Mouse (Mus musculus) MEL (cell line): Measurements from ENCODE around the gene Dlgap1. TPM values are rescaled to one million over a fixed set of nuclear protein-coding genes. Genes with fewer than 3 reads are reported as not detected.
A peak's percentile ranks its signal among the peaks of the same experiment; 100 is the strongest.

Experiments
- DNase-seq: peaks from one replicate; pipeline ENCODE4 v3.0.0; 2011; ENCODE audit warnings: low read depth, low spot score
- H3K27ac ChIP-seq: 2 replicates; pipeline ENCODE4 v1.5.1; 2012; ENCODE audit warnings: low read depth, mild to moderate bottlenecking, control low read depth, low read length, moderate library complexity; ENCODE audit not compliant: control insufficient read depth
- H3K27me3 ChIP-seq, 2 experiments: fragments of 150-350 bp in 1 of 2; sonication (generic) in 1 of 2; 2 replicates each; pipeline ENCODE4 v1.6.1; 2012; ENCODE audit warnings: low read length in 2 of 2, mild to moderate bottlenecking in 2 of 2, improper control_type of control experiment in 1 of 2, moderate library complexity in 1 of 2; ENCODE audit not compliant: insufficient read depth in 2 of 2, control insufficient read depth in 1 of 2
- H3K36me3 ChIP-seq, 2 experiments: 2 replicates each; pipeline ENCODE4 v1.6.1; 2012 to 2014; ENCODE audit warnings: low read length in 2 of 2, improper control_type of control experiment in 1 of 2, inconsistent platforms in 1 of 2, mild to moderate bottlenecking in 1 of 2; ENCODE audit not compliant: insufficient read depth in 2 of 2, control insufficient read depth in 1 of 2
- H3K4me1 ChIP-seq, 2 experiments: fragments of 150-350 bp in 1 of 2; sonication (generic) in 1 of 2; 2 replicates each; pipeline ENCODE4 v1.6.1; 2012; ENCODE audit warnings: low read length in 2 of 2, improper control_type of control experiment in 1 of 2, mild to moderate bottlenecking in 1 of 2; ENCODE audit not compliant: insufficient read depth in 2 of 2, control insufficient read depth in 1 of 2
- H3K4me3 ChIP-seq, 2 experiments: fragments of 150-350 bp in 1 of 2; sonication (generic) in 1 of 2; 2 replicates each; pipeline ENCODE4 v1.5.1; 2012; ENCODE audit warnings: low read depth in 2 of 2, low read length in 2 of 2, mild to moderate bottlenecking in 2 of 2, moderate library complexity in 2 of 2, control low read depth in 1 of 2, improper control_type of control experiment in 1 of 2; ENCODE audit not compliant: control insufficient read depth in 1 of 2, insufficient read depth in 1 of 2
- H3K79me2 ChIP-seq: 2 replicates; pipeline ENCODE4 v1.6.1; 2012; ENCODE audit warnings: mild to moderate bottlenecking, low read length, moderate library complexity; ENCODE audit not compliant: control insufficient read depth, poor library complexity, insufficient read depth
- H3K9ac ChIP-seq: 2 replicates; pipeline ENCODE4 v1.6.1; 2012; ENCODE audit warnings: low read depth, mild to moderate bottlenecking, control low read depth, low read length, moderate library complexity; ENCODE audit not compliant: control insufficient read depth, poor library complexity, severe bottlenecking
- H3K9me3 ChIP-seq: fragments of 150-350 bp; sonication (generic); replicated peaks from 2 replicates; pipeline ENCODE4 v1.6.1; 2012; ENCODE audit warnings: mild to moderate bottlenecking, low read length, improper control_type of control experiment, moderate library complexity; ENCODE audit not compliant: insufficient read depth
- BHLHE40 ChIP-seq: IDR thresholded peaks from 2 replicates; pipeline ENCODE4 v1.6.1; 2012; ENCODE audit warnings: low read depth, mild to moderate bottlenecking, inconsistent platforms, low read length, improper control_type of control experiment, borderline replicate concordance
- CHD1 ChIP-seq: IDR thresholded peaks from 2 replicates; pipeline ENCODE4 v1.6.1; 2012; ENCODE audit warnings: low read depth, mild to moderate bottlenecking, inconsistent platforms, low read length, improper control_type of control experiment
- CHD2 ChIP-seq: IDR thresholded peaks from 2 replicates; pipeline ENCODE4 v1.6.1; 2011; ENCODE audit warnings: low read length, improper control_type of control experiment
- CTCF ChIP-seq, 3 experiments: IDR thresholded peaks in 2 of 3; conservative IDR thresholded peaks in 1 of 3; 2 replicates each; pipeline ENCODE4 v1.5.1; 2011 to 2012; ENCODE audit warnings: low read length in 3 of 3, low read depth in 2 of 3, mild to moderate bottlenecking in 2 of 3, improper control_type of control experiment in 1 of 3, inconsistent platforms in 1 of 3, mixed read lengths in 1 of 3, moderate library complexity in 1 of 3; ENCODE audit not compliant: control insufficient read depth in 1 of 3, insufficient read depth in 1 of 3, poor library complexity in 1 of 3, severe bottlenecking in 1 of 3
- ELF1 ChIP-seq: IDR thresholded peaks from 2 replicates; pipeline ENCODE4 v1.6.1; 2014; ENCODE audit warnings: low read depth, mild to moderate bottlenecking, inconsistent platforms, low read length, improper control_type of control experiment, moderate library complexity
- EP300 ChIP-seq, 2 experiments: IDR thresholded peaks; 2 replicates each; pipeline ENCODE4 v1.6.1; 2011; ENCODE audit warnings: improper control_type of control experiment in 2 of 2, low read length in 2 of 2, low read depth in 1 of 2, mild to moderate bottlenecking in 1 of 2
- GATA1 ChIP-seq: IDR thresholded peaks from 2 replicates; pipeline ENCODE4 v1.6.1; 2011; ENCODE audit warnings: low read depth, low read length, improper control_type of control experiment
- JUND ChIP-seq: IDR thresholded peaks from 2 replicates; pipeline ENCODE4 v1.6.1; 2011; ENCODE audit warnings: low read depth, mild to moderate bottlenecking, improper control_type of control experiment, low read length
- MEF2A ChIP-seq: IDR thresholded peaks from 2 replicates; pipeline ENCODE4 v1.6.1; 2014; ENCODE audit warnings: low read depth, mild to moderate bottlenecking, inconsistent platforms, low read length, improper control_type of control experiment; ENCODE audit not compliant: poor library complexity, insufficient replicate concordance, severe bottlenecking; ENCODE audit errors: extremely low read depth
- MXI1 ChIP-seq: IDR thresholded peaks from 2 replicates; pipeline ENCODE4 v1.6.1; 2011; ENCODE audit warnings: mild to moderate bottlenecking, low read depth, low read length, improper control_type of control experiment
- MYB ChIP-seq: IDR thresholded peaks from 2 replicates; pipeline ENCODE4 v1.6.1; 2011; ENCODE audit warnings: mild to moderate bottlenecking, low read depth, low read length, improper control_type of control experiment
- MYC ChIP-seq: IDR thresholded peaks from 2 replicates; pipeline ENCODE4 v1.6.1; 2011; ENCODE audit warnings: low read depth, mild to moderate bottlenecking, low read length, improper control_type of control experiment, moderate library complexity
- NELFE ChIP-seq: IDR thresholded peaks from 2 replicates; pipeline ENCODE4 v1.6.1; 2011; ENCODE audit warnings: low read depth, low read length, improper control_type of control experiment
- POLR2A ChIP-seq, 2 experiments: IDR thresholded peaks; 2 replicates each; pipeline ENCODE4 v1.6.1; 2011 to 2012; ENCODE audit warnings: low read length in 2 of 2, mild to moderate bottlenecking in 2 of 2, control low read depth in 1 of 2, improper control_type of control experiment in 1 of 2, low read depth in 1 of 2, moderate library complexity in 1 of 2; ENCODE audit not compliant: control insufficient read depth in 1 of 2, insufficient read depth in 1 of 2, poor library complexity in 1 of 2
- POLR2AphosphoS2 ChIP-seq: IDR thresholded peaks from 2 replicates; pipeline ENCODE4 v1.6.1; 2011; ENCODE audit warnings: low read length, improper control_type of control experiment
- SMC3 ChIP-seq: IDR thresholded peaks from 2 replicates; pipeline ENCODE4 v1.6.1; 2011; ENCODE audit warnings: low read depth, low read length, improper control_type of control experiment
- TAL1 ChIP-seq: IDR thresholded peaks from 2 replicates; pipeline ENCODE4 v1.6.1; 2012; ENCODE audit warnings: mild to moderate bottlenecking, inconsistent platforms, low read length, moderate library complexity, mixed read lengths
- TBP ChIP-seq: IDR thresholded peaks from 2 replicates; pipeline ENCODE4 v1.8.0; 2011; ENCODE audit warnings: low read depth, low read length, improper control_type of control experiment
- TCF12 ChIP-seq: IDR thresholded peaks from 2 replicates; pipeline ENCODE4 v1.6.1; 2014; ENCODE audit warnings: low read depth, mild to moderate bottlenecking, inconsistent platforms, low read length, improper control_type of control experiment, moderate library complexity
- USF2 ChIP-seq, 2 experiments: IDR thresholded peaks; 2 replicates each; pipeline ENCODE4 v1.6.1; 2011 to 2012; ENCODE audit warnings: improper control_type of control experiment in 2 of 2, low read length in 2 of 2, borderline replicate concordance in 1 of 2, inconsistent platforms in 1 of 2, low read depth in 1 of 2, mild to moderate bottlenecking in 1 of 2; ENCODE audit not compliant: insufficient read depth in 1 of 2
- ZC3H11A ChIP-seq: IDR thresholded peaks from 2 replicates; pipeline ENCODE4 v1.6.1; 2012; ENCODE audit warnings: low read depth, mild to moderate bottlenecking, inconsistent platforms, low read length, improper control_type of control experiment
- ZKSCAN1 ChIP-seq: IDR thresholded peaks from 2 replicates; pipeline ENCODE4 v1.6.1; 2012; ENCODE audit warnings: low read depth, mild to moderate bottlenecking, inconsistent platforms, low read length, improper control_type of control experiment, moderate library complexity
- ZMIZ1 ChIP-seq: IDR thresholded peaks from 2 replicates; pipeline ENCODE4 v1.6.1; 2012; ENCODE audit warnings: low read depth, mild to moderate bottlenecking, inconsistent platforms, low read length, improper control_type of control experiment, moderate library complexity
- ZNF384 ChIP-seq: IDR thresholded peaks from 2 replicates; pipeline ENCODE4 v1.6.1; 2012; ENCODE audit warnings: low read depth, mild to moderate bottlenecking, inconsistent platforms, low read length, improper control_type of control experiment
- polyA plus RNA-seq, 2 experiments: library from polyadenylated mRNA; stranded (reverse) in 1 of 2; unstranded in 1 of 2; fragments of >175 nt in 1 of 2; fragments of >200 nt in 1 of 2; gene quantifications; 2 replicates each; pipeline versions ENCODE4 v1.2.1 to v1.2.4; 2012; ENCODE audit warnings: low replicate concordance in 2 of 2, low read depth in 1 of 2; ENCODE audit not compliant: insufficient read length in 2 of 2, insufficient read depth in 1 of 2, missing spikeins in 1 of 2
- total RNA-seq: library from RNA; depleted of rRNA; stranded (reverse); fragments of 300-350 nt; gene quantifications from 2 replicates; pipeline ENCODE4 v1.2.3, GENCODE M21; 2012

Gene Dlgap1
- total and polyA plus RNA-seq, 3 experiments, result 0.06 TPM; not detected in 2

DNA sequence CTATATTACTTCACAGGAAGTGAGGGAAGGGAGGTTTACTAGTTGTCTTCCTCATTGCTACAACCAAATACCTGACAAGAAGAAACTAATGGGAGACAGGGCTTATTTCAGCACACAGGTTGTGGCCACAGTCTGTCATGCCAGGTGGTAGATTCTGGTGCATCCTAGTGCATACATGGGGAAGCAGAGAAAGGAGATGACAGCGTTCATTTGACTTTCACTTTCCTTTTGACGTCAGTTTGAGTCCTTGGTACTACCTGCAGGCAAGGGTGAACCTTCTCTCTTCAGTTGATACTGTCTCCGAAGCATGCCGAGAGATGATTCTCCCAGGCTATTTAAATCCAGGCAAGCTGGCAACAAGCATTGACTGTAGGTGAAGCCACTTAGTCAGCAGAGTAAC is 516.8 kb downstream of the Dlgap1 start:
- no peak for TF ChIP-seq SMC3
- TF ChIP-seq CTCF (IDR thresholded peaks at IDR 0.05 in 2 of 3, conservative IDR thresholded peaks at IDR 0.05 in 1 of 3; ENCODE audit: control insufficient read depth in 1 of 3, insufficient read depth in 1 of 3, low read depth in 2 of 3, low read length in 3 of 3, poor library complexity in 1 of 3, severe bottlenecking in 1 of 3), result no peak
- TF ChIP-seq JUND, result no peak
- no peak for TF ChIP-seq MXI1
- TF ChIP-seq TBP, result no peak
- TF ChIP-seq ZNF384, result no peak
- no peak for TF ChIP-seq TCF12
- no peak for TF ChIP-seq BHLHE40
- no peak for TF ChIP-seq GATA1
- no peak for TF ChIP-seq ZC3H11A
- TF ChIP-seq MEF2A, result no peak
- no peak for TF ChIP-seq ZKSCAN1
- no peak for TF ChIP-seq POLR2A (IDR thresholded peaks at IDR 0.05; ENCODE audit: control insufficient read depth in 1 of 2, insufficient read depth in 1 of 2, low read depth in 1 of 2, low read length in 2 of 2, poor library complexity in 1 of 2)
- TF ChIP-seq POLR2AphosphoS2, result no peak
- no peak for TF ChIP-seq TAL1
- no peak for TF ChIP-seq ZMIZ1
- no peak for TF ChIP-seq CHD2
- no peak for TF ChIP-seq NELFE

DNA sequence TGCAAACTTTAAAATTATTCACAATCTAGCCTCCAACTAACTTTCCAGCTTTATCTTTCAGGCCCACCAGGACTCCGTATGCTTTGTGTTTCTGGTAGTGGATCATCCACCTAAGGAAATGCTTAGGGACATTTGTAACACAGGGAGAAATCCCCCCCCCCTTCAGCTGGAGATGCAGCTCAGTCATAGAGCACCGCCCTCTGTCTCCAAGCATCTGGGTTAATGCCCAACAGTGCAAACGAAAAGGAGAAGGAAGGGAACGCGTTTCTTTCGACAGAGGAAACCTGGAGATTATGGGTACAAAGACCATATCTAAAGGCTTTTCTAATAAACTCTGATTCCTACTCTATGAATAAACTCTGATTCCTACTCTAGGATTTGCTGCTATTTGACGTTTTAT is 517.4 kb downstream of the Dlgap1 start:
- Histone ChIP-seq H3K9ac (no peak overlapping the region), H3K4me1 (no peaks in the 10 kb centered on the region), H3K27me3 (no peaks in the 10 kb centered on the region), H3K4me3 (no peak overlapping the region), H3K79me2 (no peaks in the 10 kb centered on the region), H3K9me3 (no peaks in the 10 kb centered on the region)
- TF ChIP-seq ZKSCAN1 (no peak), POLR2A (IDR thresholded peaks at IDR 0.05; ENCODE audit: control insufficient read depth in 1 of 2, insufficient read depth in 1 of 2, low read depth in 1 of 2, low read length in 2 of 2, poor library complexity in 1 of 2) (no peak), CHD1 (no peak), MYC (no peak), EP300 (IDR thresholded peaks at IDR 0.05; ENCODE audit: low read depth in 1 of 2, low read length in 2 of 2) (no peak), USF2 (IDR thresholded peaks at IDR 0.05; ENCODE audit: borderline replicate concordance in 1 of 2, insufficient read depth in 1 of 2, low read depth in 1 of 2, low read length in 2 of 2) (no peak), ELF1 (no peak), ZNF384 (no peak), BHLHE40 (no peak), CHD2 (no peak), MXI1 (no peak), MYB (no peak)
- TF ChIP-seq, all 39 proteins: peak for 0
- Histone ChIP-seq H3K36me3 (no peaks in the 10 kb centered on the region), H3K27ac (no peak overlapping the region)
- no peak for DNase-seq

More for the DNA sequence above, 516.8 kb downstream of the Dlgap1 start:
- Histone ChIP-seq H3K4me1 (no peaks in the 10 kb centered on the region), H3K9me3 (no peaks in the 10 kb centered on the region), H3K36me3 (no peaks in the 10 kb centered on the region), H3K27me3 (no peaks in the 10 kb centered on the region), H3K79me2 (no peaks in the 10 kb centered on the region), H3K9ac (no peak overlapping the region), H3K27ac (no peak overlapping the region), H3K4me3 (peak overlapping the region; percentile 17 to 29; a peak in 1 of 4 replicates)
- no peak for DNase-seq
